Mouse (Mus musculus) megakaryocyte-erythroid progenitor cell, adult 5 weeks (primary cell): ENCODE data around the gene Tgif1. TPM values are rescaled to one million over a fixed set of nuclear protein-coding genes. Genes with fewer than 3 reads are reported as not detected.

ENCODE experiments used
- polyA plus RNA-seq: library from polyadenylated mRNA; stranded (reverse); fragments of >175 nt; gene quantifications from 2 replicates; pipeline ENCODE4 v1.2.3, GENCODE M21; 2012

The Tgif1 gene
- 31.1 and 41.2 TPM in 2 replicates for polyA plus RNA-seq

GRCm38 (mm10) chr17:70853436-70853905 lies at the start of gene Tgif1:
Tgif1 (minus strand) TSS chr17:70853546.

Other genes starting within 250 kb of the Tgif1 start
- gene Myom1, start 149.1 kb upstream of the Tgif1 start, polyA plus RNA-seq: 0.53 and 2.7 TPM in 2 replicates
- gene Myl12a, start 149.3 kb upstream of the Tgif1 start, polyA plus RNA-seq: 116 and 127 TPM in 2 replicates